Mouse (Mus musculus): ENCODE measurements around the gene Opn1mw. TPM values are rescaled to one million over a fixed set of nuclear protein-coding genes. Genes with fewer than 3 reads are reported as not detected.
"Not testable (repeated sequence)": the region's sequence is repeated elsewhere in the genome, so short reads cannot be mapped to it uniquely, and the experiment has no call there.

Gene Opn1mw
- total RNA-seq, 1 experiment = not detected

GRCm38 (mm10) chrX:74115511-74115910 lies 11.8 kb upstream of the Opn1mw start:
- Histone ChIP-seq H3K27ac (ENCODE audit: insufficient read depth, low read depth, low read length, poor library complexity, severe bottlenecking) (no peak overlapping the region), H3K9me3 (ENCODE audit: control insufficient read depth, insufficient read depth, low read depth, low read length) (no peaks in the 10 kb centered on the region), H3K4me1 (ENCODE audit: control insufficient read depth in 2 of 2, insufficient read depth in 2 of 2, low read length in 2 of 2, poor library complexity in 1 of 2) (no peaks in the 10 kb centered on the region), H3K36me3 (ENCODE audit: control insufficient read depth, insufficient read depth, low read length, poor library complexity, severe bottlenecking) (no peaks in the 10 kb centered on the region), H3K4me3 (ENCODE audit: insufficient read depth in 1 of 2, low read depth in 1 of 2, low read length in 2 of 2, poor library complexity in 1 of 2, severe bottlenecking in 1 of 2) (peak overlapping the region in 1 of 2 experiments; percentile 14; a peak in 1 of 4 replicates), H3K9ac (ENCODE audit: insufficient read depth, low read depth, low read length, poor library complexity, severe bottlenecking) (no peak overlapping the region)
- peak; percentile 26 for DNase-seq (ENCODE audit: low read depth, low spot score)
- no peak for TF ChIP-seq MAFK (IDR thresholded peaks at IDR 0.05; ENCODE audit: insufficient read depth, low read depth, low read length)
- TF ChIP-seq CHD2 (IDR thresholded peaks at IDR 0.05; ENCODE audit: low read depth, low read length) = no peak
- no peak for TF ChIP-seq ZC3H11A (IDR thresholded peaks at IDR 0.05; ENCODE audit: borderline replicate concordance, low read depth, low read length)
- TF ChIP-seq HCFC1 (IDR thresholded peaks at IDR 0.05; ENCODE audit: borderline replicate concordance, insufficient read depth, low read length) = no peak
- no peak for TF ChIP-seq ZNF384 (IDR thresholded peaks at IDR 0.05; ENCODE audit: low read depth, low read length)
- in situ Hi-C loops (cut with MboI; ENCODE audit: low sequenced_read_pairs in 2 of 2, unreplicated experiment in 2 of 2) = no loop called here

GRCm38 (mm10) chrX:74124975-74125374 lies 2.3 kb upstream of the Opn1mw start:
- peak; percentile 11 for DNase-seq (ENCODE audit: low read depth, low spot score)
- TF ChIP-seq ZNF384 (IDR thresholded peaks at IDR 0.05; ENCODE audit: low read depth, low read length) (no peak), MAFK (IDR thresholded peaks at IDR 0.05; ENCODE audit: insufficient read depth, low read depth, low read length) (no peak), HCFC1 (IDR thresholded peaks at IDR 0.05; ENCODE audit: borderline replicate concordance, insufficient read depth, low read length) (no peak), CHD2 (IDR thresholded peaks at IDR 0.05; ENCODE audit: low read depth, low read length) (no peak), ZC3H11A (IDR thresholded peaks at IDR 0.05; ENCODE audit: borderline replicate concordance, low read depth, low read length) (no peak)

GRCm38 (mm10) chrX:74135263-74135662 lies 8.0 kb downstream of the Opn1mw start, which contains the start of gene Mecp2:
Gene Mecp2 (minus strand): TSS chrX:74135363.
- in situ Hi-C loops (cut with MboI; ENCODE audit: low sequenced_read_pairs in 2 of 2, unreplicated experiment in 2 of 2); H3K36me3 ChIP-seq (ENCODE audit: control insufficient read depth, insufficient read depth, low read length, poor library complexity, severe bottlenecking); H3K4me3 ChIP-seq (ENCODE audit: insufficient read depth in 1 of 2, low read depth in 1 of 2, low read length in 2 of 2, poor library complexity in 1 of 2, severe bottlenecking in 1 of 2); H3K27ac ChIP-seq (ENCODE audit: insufficient read depth, low read depth, low read length, poor library complexity, severe bottlenecking); DNase-seq (ENCODE audit: low read depth, low spot score); H3K9me3 ChIP-seq (ENCODE audit: control insufficient read depth, insufficient read depth, low read depth, low read length); H3K4me1 ChIP-seq (ENCODE audit: control insufficient read depth in 2 of 2, insufficient read depth in 2 of 2, low read length in 2 of 2, poor library complexity in 1 of 2); H3K9ac ChIP-seq (ENCODE audit: insufficient read depth, low read depth, low read length, poor library complexity, severe bottlenecking): not testable (repeated sequence)

More at GRCm38 (mm10) chrX:74124975-74125374, 2.3 kb upstream of the Opn1mw start:
- no peaks in the 10 kb centered on the region for H3K36me3 ChIP-seq (ENCODE audit: control insufficient read depth, insufficient read depth, low read length, poor library complexity, severe bottlenecking)
- H3K9me3 ChIP-seq (ENCODE audit: control insufficient read depth, insufficient read depth, low read depth, low read length) = no peaks in the 10 kb centered on the region
- no peak overlapping the region for H3K4me3 ChIP-seq (ENCODE audit: insufficient read depth in 1 of 2, low read depth in 1 of 2, low read length in 2 of 2, poor library complexity in 1 of 2, severe bottlenecking in 1 of 2)
- no peaks in the 10 kb centered on the region for H3K4me1 ChIP-seq (ENCODE audit: control insufficient read depth in 2 of 2, insufficient read depth in 2 of 2, low read length in 2 of 2, poor library complexity in 1 of 2)
- no peak overlapping the region for H3K27ac ChIP-seq (ENCODE audit: insufficient read depth, low read depth, low read length, poor library complexity, severe bottlenecking)
- H3K9ac ChIP-seq (ENCODE audit: insufficient read depth, low read depth, low read length, poor library complexity, severe bottlenecking) = no peak overlapping the region
- in situ Hi-C loops (cut with MboI; ENCODE audit: low sequenced_read_pairs in 2 of 2, unreplicated experiment in 2 of 2) = loop anchor here in 1 of 2 experiments (10.0 kb wide), 1 partner anchor 290 kb away; no protein-coding TSS in a partner anchor

- Histone ChIP-seq H3K9me3 (ENCODE audit: control insufficient read depth, insufficient read depth, low read depth, low read length) (no peaks in the 10 kb centered on the region), H3K9ac (ENCODE audit: insufficient read depth, low read depth, low read length, poor library complexity, severe bottlenecking) (no peak within 1 kb of the TSS), H3K36me3 (ENCODE audit: control insufficient read depth, insufficient read depth, low read length, poor library complexity, severe bottlenecking) (no peaks in the 10 kb centered on the region), H3K4me1 (ENCODE audit: control insufficient read depth in 2 of 2, insufficient read depth in 2 of 2, low read length in 2 of 2, poor library complexity in 1 of 2) (no peaks in the 10 kb centered on the region), H3K4me3 (ENCODE audit: insufficient read depth in 1 of 2, low read depth in 1 of 2, low read length in 2 of 2, poor library complexity in 1 of 2, severe bottlenecking in 1 of 2) (no peak within 1 kb of the TSS), H3K27ac (ENCODE audit: insufficient read depth, low read depth, low read length, poor library complexity, severe bottlenecking) (no peak within 1 kb of the TSS)
- in situ Hi-C loops (cut with MboI; ENCODE audit: low sequenced_read_pairs in 2 of 2, unreplicated experiment in 2 of 2) = no loop called here
- DNase-seq (ENCODE audit: low read depth, low spot score) = no peak
- TF ChIP-seq MAFK (IDR thresholded peaks at IDR 0.05; ENCODE audit: insufficient read depth, low read depth, low read length) (no peak), CHD2 (IDR thresholded peaks at IDR 0.05; ENCODE audit: low read depth, low read length) (no peak)
Observed at GRCm38 (mm10) chrX:74167738-74168137, 40.5 kb downstream of the Opn1mw start, which contains the start of gene Tex28. Gene Tex28 (minus strand): TSS chrX:74167838.

- no peak within 1 kb of the TSS for H3K9ac ChIP-seq (ENCODE audit: insufficient read depth, low read depth, low read length, poor library complexity, severe bottlenecking)
Observed at GRCm38 (mm10) chrX:74176959-74177358, 49.7 kb downstream of the Opn1mw start, which contains the start of gene Tktl1. Gene Tktl1 (plus strand): TSS chrX:74177259.

More at GRCm38 (mm10) chrX:74176959-74177358, 49.7 kb downstream of the Opn1mw start, which contains the start of gene Tktl1:
- no peak for DNase-seq (ENCODE audit: low read depth, low spot score)
- no peaks in the 10 kb centered on the region for H3K4me1 ChIP-seq (ENCODE audit: control insufficient read depth in 2 of 2, insufficient read depth in 2 of 2, low read length in 2 of 2, poor library complexity in 1 of 2)
- no peak within 1 kb of the TSS for H3K4me3 ChIP-seq (ENCODE audit: insufficient read depth in 1 of 2, low read depth in 1 of 2, low read length in 2 of 2, poor library complexity in 1 of 2, severe bottlenecking in 1 of 2)
- TF ChIP-seq MAFK (IDR thresholded peaks at IDR 0.05; ENCODE audit: insufficient read depth, low read depth, low read length) = no peak
- no peak for TF ChIP-seq ZC3H11A (IDR thresholded peaks at IDR 0.05; ENCODE audit: borderline replicate concordance, low read depth, low read length)
- TF ChIP-seq CHD2 (IDR thresholded peaks at IDR 0.05; ENCODE audit: low read depth, low read length) = no peak
- no peak for TF ChIP-seq HCFC1 (IDR thresholded peaks at IDR 0.05; ENCODE audit: borderline replicate concordance, insufficient read depth, low read length)
- no peak for TF ChIP-seq ZNF384 (IDR thresholded peaks at IDR 0.05; ENCODE audit: low read depth, low read length)
- H3K9me3 ChIP-seq (ENCODE audit: control insufficient read depth, insufficient read depth, low read depth, low read length) = no peaks in the 10 kb centered on the region
- in situ Hi-C loops (cut with MboI; ENCODE audit: low sequenced_read_pairs in 2 of 2, unreplicated experiment in 2 of 2) = no loop called here
- no peaks in the 10 kb centered on the region for H3K36me3 ChIP-seq (ENCODE audit: control insufficient read depth, insufficient read depth, low read length, poor library complexity, severe bottlenecking)
- H3K27ac ChIP-seq (ENCODE audit: insufficient read depth, low read depth, low read length, poor library complexity, severe bottlenecking) = no peak within 1 kb of the TSS

Other genes starting within 250 kb of the Opn1mw start
- 0.04 and 0.16 TPM in 2 replicates for gene Avpr2, start 235.4 kb upstream of the Opn1mw start, total RNA-seq (2012; rRNA removed)
- 6.0 TPM in 2 replicates for gene L1cam, start 231.4 kb upstream of the Opn1mw start, total RNA-seq (2012; rRNA removed)
- 3.5 and 7.7 TPM in 2 replicates for gene Arhgap4, start 205.6 kb upstream of the Opn1mw start, total RNA-seq (2012; rRNA removed)
- 142 and 145 TPM in 2 replicates for gene Naa10, start 205.5 kb upstream of the Opn1mw start, total RNA-seq (2012; rRNA removed)
- gene Renbp, start 196.6 kb upstream of the Opn1mw start, total RNA-seq (2012; rRNA removed) = 33.4 and 36.8 TPM in 2 replicates
- 89.6 and 95.7 TPM in 2 replicates for gene Hcfc1, start 161.1 kb upstream of the Opn1mw start, total RNA-seq (2012; rRNA removed)
- gene Irak1, start 103.5 kb upstream of the Opn1mw start, total RNA-seq (2012; rRNA removed) = 35.9 and 49.0 TPM in 2 replicates
- 9.6 and 10.4 TPM in 2 replicates for gene Mecp2, start 7.9 kb downstream of the Opn1mw start, total RNA-seq (2012; rRNA removed)
- not detected in 2 replicates for gene Tex28, start 40.4 kb downstream of the Opn1mw start, total RNA-seq (2012; rRNA removed)
- gene Tktl1, start 49.8 kb downstream of the Opn1mw start, total RNA-seq (2012; rRNA removed) = 0.42 and 0.89 TPM in 2 replicates
- gene Flna, start 122.4 kb downstream of the Opn1mw start, total RNA-seq (2012; rRNA removed) = 687 and 844 TPM in 2 replicates
- gene Emd, start 127.2 kb downstream of the Opn1mw start, total RNA-seq (2012; rRNA removed) = 44.3 and 59.0 TPM in 2 replicates
- 2,135 and 2,379 TPM in 2 replicates for gene Rpl10, start 143.3 kb downstream of the Opn1mw start, total RNA-seq (2012; rRNA removed)
- gene Taz, start 154.4 kb downstream of the Opn1mw start, total RNA-seq (2012; rRNA removed) = 32.8 and 49.3 TPM in 2 replicates
- 3.9 and 5.3 TPM in 2 replicates for gene Dnase1l1, start 154.9 kb downstream of the Opn1mw start, total RNA-seq (2012; rRNA removed)
- 102 and 129 TPM in 2 replicates for gene Atp6ap1, start 169.6 kb downstream of the Opn1mw start, total RNA-seq (2012; rRNA removed)
- gene Gdi1, start 177.5 kb downstream of the Opn1mw start, total RNA-seq (2012; rRNA removed) = 53.1 and 75.7 TPM in 2 replicates
- 27.7 and 33.6 TPM in 2 replicates for gene Fam50a, start 185.6 kb downstream of the Opn1mw start, total RNA-seq (2012; rRNA removed)
- 17.8 and 30.5 TPM in 2 replicates for gene Plxna3, start 201.6 kb downstream of the Opn1mw start, total RNA-seq (2012; rRNA removed)
- 64.6 and 71.1 TPM in 2 replicates for gene Lage3, start 226.2 kb downstream of the Opn1mw start, total RNA-seq (2012; rRNA removed)
- 15.3 and 17.5 TPM in 2 replicates for gene Ubl4a, start 245.8 kb downstream of the Opn1mw start, total RNA-seq (2012; rRNA removed)
- gene Slc10a3, start 245.9 kb downstream of the Opn1mw start, total RNA-seq (2012; rRNA removed) = 8.4 and 11.4 TPM in 2 replicates